Mouse (Mus musculus) heart, embryonic 10.5 days (tissue): Measurements from ENCODE around the gene Ghrl. TPM values are rescaled to one million over a fixed set of nuclear protein-coding genes. Genes with fewer than 3 reads are reported as not detected.
A peak's percentile ranks its signal among the peaks of the same experiment; 100 is the strongest.

ENCODE experiments used
- DNase-seq: peaks from one replicate; pipeline ENCODE4 v3.0.0-alpha.2; 2017; ENCODE audit warnings: low spot score
- H3K27ac ChIP-seq: fragments of 300-500 bp; sonication (generic); 2 replicates; pipeline ENCODE4 v1.5.1; 2016; ENCODE audit warnings: mild to moderate bottlenecking
- H3K27me3 ChIP-seq: fragments of 300-500 bp; sonication (generic); 2 replicates; pipeline ENCODE4 v1.6.1; 2016; ENCODE audit warnings: mild to moderate bottlenecking; ENCODE audit not compliant: poor library complexity, insufficient read depth, severe bottlenecking
- H3K36me3 ChIP-seq: fragments of 300-500 bp; sonication (generic); 2 replicates; pipeline ENCODE4 v1.6.1; 2016; ENCODE audit warnings: mild to moderate bottlenecking, moderate library complexity
- H3K4me1 ChIP-seq: fragments of 300-500 bp; sonication (generic); 2 replicates; pipeline ENCODE4 v1.6.1; 2016; ENCODE audit warnings: mild to moderate bottlenecking
- H3K4me3 ChIP-seq: fragments of 300-500 bp; sonication (generic); 2 replicates; pipeline ENCODE4 v1.5.1; 2016; ENCODE audit warnings: mild to moderate bottlenecking, moderate library complexity
- H3K9me3 ChIP-seq: fragments of 300-500 bp; sonication (generic); 2 replicates; pipeline ENCODE4 v1.6.1; 2016; ENCODE audit warnings: mild to moderate bottlenecking, moderate library complexity
- WGBS: fragments of 180-500 bp; shearing (Covaris S2); methylation state at CpG from one replicate; pipeline ENCODE4 v1.1.7; 2016; 5-methylcytosine and 5-hydroxymethylcytosine counted together
- polyA plus RNA-seq: library from polyadenylated mRNA; unstranded; fragments of >200 nt; fragmentation: Nextera tagmentation; extraction: Ambion mirVana; gene quantifications from 2 replicates; pipeline ENCODE4 v1.2.1, GENCODE M21; 2016

Ghrl gene
- 1.5 TPM in 1 of 2 replicates, not detected in the other for polyA plus RNA-seq

- no peak for DNase-seq
- Histone ChIP-seq H3K9me3 (no peaks in the 10 kb centered on the region), H3K36me3 (peaks cover 95% of the 10 kb centered on the region), H3K27me3 (no peaks in the 10 kb centered on the region), H3K4me3 (no peak within 1 kb of the TSS), H3K4me1 (no peaks in the 10 kb centered on the region), H3K27ac (no peak within 1 kb of the TSS)
- WGBS, result 86% methylated on average over 3 of the region's 3 CpGs
Observed at GRCm38 (mm10) chr6:113719878-113720277, at the start of gene Ghrl. Gene Ghrl (minus strand): TSS chr6:113719880.

- peaks cover 40% of the 10 kb centered on the region for H3K27me3 ChIP-seq
- no peak for DNase-seq
- H3K4me3 ChIP-seq, result no peak overlapping the region
- 60% methylated on average over 11 of the region's 11 CpGs for WGBS
- H3K4me1 ChIP-seq, result 0 out of 2 replicates have a peak, but pooled peaks cover 4% of the 10 kb centered on the region
- H3K27ac ChIP-seq, result no peak overlapping the region
- H3K36me3 ChIP-seq, result no peaks in the 10 kb centered on the region
- no peaks in the 10 kb centered on the region for H3K9me3 ChIP-seq
Observed at GRCm38 (mm10) chr6:113768804-113769203, 49.1 kb upstream of the Ghrl start.

- no peaks in the 10 kb centered on the region for H3K4me1 ChIP-seq
- peaks cover 68% of the 10 kb centered on the region for H3K27me3 ChIP-seq
- H3K4me3 ChIP-seq, result no peak overlapping the region
- 26% methylated on average over 7 of the region's 7 CpGs for WGBS
- DNase-seq, result no peak
- H3K36me3 ChIP-seq, result no peaks in the 10 kb centered on the region
- H3K9me3 ChIP-seq, result no peaks in the 10 kb centered on the region
- H3K27ac ChIP-seq, result no peak overlapping the region
Observed at GRCm38 (mm10) chr6:113761644-113762043, 42.0 kb upstream of the Ghrl start.

GRCm38 (mm10) chr6:113749119-113749685 lies 29.5 kb upstream of the Ghrl start:
- Histone ChIP-seq H3K27me3 (peaks cover 62% of the 10 kb centered on the region), H3K36me3 (no peaks in the 10 kb centered on the region), H3K27ac (no peak overlapping the region), H3K4me1 (peaks cover 6% of the 10 kb centered on the region), H3K9me3 (no peaks in the 10 kb centered on the region), H3K4me3 (no peak overlapping the region)
- WGBS, result 63% methylated on average over 17 of the region's 17 CpGs
- no peak for DNase-seq

GRCm38 (mm10) chr6:113748351-113748750 lies 28.7 kb upstream of the Ghrl start:
- 21% methylated on average over 26 of the region's 26 CpGs for WGBS

GRCm38 (mm10) chr6:113747284-113747683 lies 27.6 kb upstream of the Ghrl start:
- Histone ChIP-seq H3K27ac (no peak overlapping the region), H3K9me3 (no peaks in the 10 kb centered on the region), H3K36me3 (no peaks in the 10 kb centered on the region), H3K27me3 (peaks cover 52% of the 10 kb centered on the region), H3K4me1 (peaks cover 6% of the 10 kb centered on the region), H3K4me3 (no peak overlapping the region)
- no peak for DNase-seq
- WGBS, result 84% methylated on average over 14 of the region's 14 CpGs

More at GRCm38 (mm10) chr6:113748351-113748750, 28.7 kb upstream of the Ghrl start:
- H3K27ac ChIP-seq, result 0 out of 2 replicates have a peak overlapping the region, but pooled peaks have one; percentile 42
- H3K27me3 ChIP-seq, result peaks cover 54% of the 10 kb centered on the region
- H3K36me3 ChIP-seq, result no peaks in the 10 kb centered on the region
- no peak for DNase-seq
- peak overlapping the region; percentile 33 for H3K4me3 ChIP-seq
- peaks cover 6% of the 10 kb centered on the region for H3K4me1 ChIP-seq
- no peaks in the 10 kb centered on the region for H3K9me3 ChIP-seq

GRCm38 (mm10) chr6:113745117-113745516 lies 25.4 kb upstream of the Ghrl start:
- no peak overlapping the region for H3K27ac ChIP-seq
- H3K4me3 ChIP-seq, result no peak overlapping the region
- H3K36me3 ChIP-seq, result no peaks in the 10 kb centered on the region
- H3K9me3 ChIP-seq, result no peaks in the 10 kb centered on the region
- no peak for DNase-seq
- peaks cover 37% of the 10 kb centered on the region for H3K27me3 ChIP-seq
- H3K4me1 ChIP-seq, result peaks cover 10% of the 10 kb centered on the region

GRCm38 (mm10) chr6:113743111-113743510 lies 23.4 kb upstream of the Ghrl start:
- Histone ChIP-seq H3K4me1 (peaks cover 14% of the 10 kb centered on the region), H3K9me3 (no peaks in the 10 kb centered on the region), H3K4me3 (no peak overlapping the region), H3K27me3 (peaks cover 17% of the 10 kb centered on the region), H3K36me3 (peaks cover 4% of the 10 kb centered on the region; the same call in 1 of the 2 replicates), H3K27ac (no peak overlapping the region)
- WGBS, result 39% methylated on average over 1 of the region's 1 CpGs
- no peak for DNase-seq

GRCm38 (mm10) chr6:113742321-113742720 lies 22.6 kb upstream of the Ghrl start:
- no peak for DNase-seq
- Histone ChIP-seq H3K9me3 (no peaks in the 10 kb centered on the region), H3K4me3 (no peak overlapping the region), H3K27me3 (peaks cover 11% of the 10 kb centered on the region; the same call in 1 of the 2 replicates), H3K36me3 (peaks cover 12% of the 10 kb centered on the region), H3K27ac (no peak overlapping the region), H3K4me1 (peaks cover 14% of the 10 kb centered on the region)
- 58% methylated on average over 1 of the region's 1 CpGs for WGBS

- H3K4me1 ChIP-seq, result peaks cover 14% of the 10 kb centered on the region
- H3K9me3 ChIP-seq, result no peaks in the 10 kb centered on the region
- H3K27ac ChIP-seq, result no peak overlapping the region
- H3K36me3 ChIP-seq, result peaks cover 20% of the 10 kb centered on the region
- WGBS, result 63% methylated on average over 2 of the region's 2 CpGs
- no peak overlapping the region for H3K4me3 ChIP-seq
- H3K27me3 ChIP-seq, result peaks cover 7% of the 10 kb centered on the region; the same call in 1 of the 2 replicates
- DNase-seq, result no peak
Observed at GRCm38 (mm10) chr6:113741425-113741824, 21.7 kb upstream of the Ghrl start.

GRCm38 (mm10) chr6:113740236-113741217 lies 20.8 kb upstream of the Ghrl start, which contains the start of gene Sec13:
Gene Sec13 (minus strand): TSS chr6:113740743.
- peaks cover 14% of the 10 kb centered on the region for H3K4me1 ChIP-seq
- DNase-seq, result peak; percentile 88
- 7% methylated on average over 41 of the region's 41 CpGs for WGBS
- H3K36me3 ChIP-seq, result peaks cover 29% of the 10 kb centered on the region
- H3K9me3 ChIP-seq, result no peaks in the 10 kb centered on the region
- H3K4me3 ChIP-seq, result peak within 1 kb of the TSS; percentile 88
- peak within 1 kb of the TSS; percentile 90 for H3K27ac ChIP-seq
- H3K27me3 ChIP-seq, result no peaks in the 10 kb centered on the region

- Histone ChIP-seq H3K36me3 (peaks cover 56% of the 10 kb centered on the region), H3K27me3 (no peaks in the 10 kb centered on the region), H3K4me1 (peaks cover 14% of the 10 kb centered on the region), H3K4me3 (no peak overlapping the region), H3K9me3 (no peaks in the 10 kb centered on the region), H3K27ac (no peak overlapping the region)
- 82% methylated on average over 9 of the region's 9 CpGs for WGBS
- no peak for DNase-seq
Observed at GRCm38 (mm10) chr6:113737318-113738046, 17.8 kb upstream of the Ghrl start.
